In the genomic region with DNA sequence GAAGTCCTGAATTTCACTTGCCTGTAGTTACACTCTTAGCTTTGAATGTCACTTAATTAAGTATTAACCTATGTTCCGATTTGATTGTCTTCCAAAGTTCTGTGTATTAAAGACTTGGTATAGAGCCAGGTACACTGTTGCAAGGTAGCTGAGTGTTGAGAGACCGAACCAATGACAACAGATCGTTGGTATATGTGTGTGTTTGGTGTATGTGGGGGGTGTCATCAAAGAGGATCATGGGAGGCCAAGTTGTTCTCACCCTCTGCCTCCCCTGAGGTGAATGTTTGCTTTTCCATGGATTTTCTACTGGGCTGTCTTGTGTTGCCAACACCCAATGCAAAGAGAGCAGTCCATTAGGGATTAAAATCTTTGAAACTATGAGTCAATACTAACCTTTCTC, we compare ENCODE assay signal across 25 mouse cellular contexts.
DNase-seq lines count a peak whose midpoint lies in the region; ATAC-seq and TF ChIP-seq lines count a peak whose summit lies in the region.
"Had no signal": no experiment of that assay in that cellular context is flagged by ENCODE, and none has a peak within 500 bp of the region (broad histone marks: within the 10 kb centered on the region; RNA-seq: fewer than 3 reads in every experiment).

No protein-coding gene starts in this region.

- no peak for TF ChIP-seq POLR2A in liver, adult 2 months (IDR thresholded peaks at IDR 0.05; ENCODE audit: extremely low read depth, insufficient read depth, low read length)

- no peak for TF ChIP-seq CTCF in liver, adult 2 months (IDR thresholded peaks at IDR 0.05; ENCODE audit: low read depth, low read length)
- no peak for TF ChIP-seq CTCF in liver, postnatal 0 days (IDR thresholded peaks at IDR 0.05; ENCODE audit: low read depth)

- peaks cover 5% of the 10 kb centered on the region; the same call in 1 of the 2 replicates for H3K4me1 ChIP-seq in liver, adult 2 months (ENCODE audit: control insufficient read depth, insufficient read depth, low read length)
- peaks cover 6% of the 10 kb centered on the region; the same call in 1 of the 2 replicates for H3K4me1 ChIP-seq in liver, embryonic 12.5 days
- peaks cover 10% of the 10 kb centered on the region for H3K4me1 ChIP-seq in liver, postnatal 0 days (ENCODE audit: insufficient read depth)
- H3K4me1 ChIP-seq: embryonic facial prominence, embryonic 10.5 days; embryonic facial prominence, embryonic 12.5 days had no signal

- no peak overlapping the region for H3K27ac ChIP-seq in liver, adult 2 months (replicated peaks; ENCODE audit: insufficient read depth, low read depth, low read length)
- H3K27ac ChIP-seq in liver, embryonic 12.5 days, result no peak overlapping the region
- peak overlapping the region; percentile 86 for H3K27ac ChIP-seq in liver, postnatal 0 days (ENCODE audit: low read depth)
- H3K27ac ChIP-seq: embryonic facial prominence, embryonic 10.5 days; embryonic facial prominence, embryonic 12.5 days; forebrain, embryonic 10.5 days; forebrain, embryonic 12.5 days had no signal

- H3K36me3 ChIP-seq in liver, adult 2 months (ENCODE audit: control insufficient read depth, insufficient read depth, low read length), result no peaks in the 10 kb centered on the region
- no peaks in the 10 kb centered on the region for H3K36me3 ChIP-seq in liver, embryonic 12.5 days
- no peaks in the 10 kb centered on the region for H3K36me3 ChIP-seq in liver, postnatal 0 days (replicated peaks; ENCODE audit: insufficient read depth, low read length)
- H3K36me3 ChIP-seq: embryonic facial prominence, embryonic 10.5 days; embryonic facial prominence, embryonic 12.5 days; forebrain, embryonic 10.5 days; forebrain, embryonic 12.5 days; G1E had no signal

- 21% methylated on average over 3 of the region's 3 CpGs for WGBS in liver, adult 2 months
- 73% methylated on average over 3 of the region's 3 CpGs for WGBS in liver, embryonic 12.5 days (ENCODE audit: insufficient replicate concordance)
- WGBS in liver, postnatal 0 days (ENCODE audit: insufficient replicate concordance), result 48% methylated on average over 3 of the region's 3 CpGs

- no peaks in the 10 kb centered on the region for H3K9me3 ChIP-seq in liver, embryonic 12.5 days (replicated peaks)
- no peaks in the 10 kb centered on the region for H3K9me3 ChIP-seq in liver, postnatal 0 days (ENCODE audit: low read length)
- H3K9me3 ChIP-seq: embryonic facial prominence, embryonic 10.5 days; embryonic facial prominence, embryonic 12.5 days; forebrain, embryonic 10.5 days; forebrain, embryonic 12.5 days; G1E had no signal

- no peak overlapping the region for H3K4me3 ChIP-seq in liver, adult 2 months (ENCODE audit: insufficient read depth, low read depth, low read length)
- no peak overlapping the region for H3K4me3 ChIP-seq in liver, embryonic 12.5 days
- H3K4me3 ChIP-seq in liver, postnatal 0 days (ENCODE audit: low read depth, low read length), result no peak overlapping the region
- H3K4me3 ChIP-seq: embryonic facial prominence, embryonic 10.5 days; embryonic facial prominence, embryonic 12.5 days; forebrain, embryonic 10.5 days; forebrain, embryonic 12.5 days had no signal

- H3K27me3 ChIP-seq in liver, adult 2 months (ENCODE audit: control insufficient read depth, insufficient read depth, low read length), result no peaks in the 10 kb centered on the region
- no peaks in the 10 kb centered on the region for H3K27me3 ChIP-seq in liver, embryonic 12.5 days (replicated peaks)
- H3K27me3 ChIP-seq in liver, postnatal 0 days (ENCODE audit: insufficient read depth, low read length), result no peaks in the 10 kb centered on the region
- H3K27me3 ChIP-seq: CH12.LX; embryonic facial prominence, embryonic 12.5 days; forebrain, embryonic 12.5 days; Patski had no signal

- no peak for ATAC-seq in liver, embryonic 12.5 days
- peak; percentile 99 for ATAC-seq in liver, postnatal 0 days
- ATAC-seq: activated CD4-positive, CD25-positive, alpha-beta regulatory T cell, adult 4 months; CD4-positive, CD25-positive, alpha-beta regulatory T cell, adult 4 months; forebrain, embryonic 14.5 days; forebrain, embryonic 16.5 days; Patski had no signal

- TF ChIP-seq EP300 in liver, postnatal 0 days (IDR thresholded peaks at IDR 0.05; ENCODE audit: low read depth), result peak; percentile 51

- no peaks in the 10 kb centered on the region for H3K79me2 ChIP-seq in liver, adult 2 months (ENCODE audit: control insufficient read depth, insufficient read depth, low read length)

- no peak overlapping the region for H3K9ac ChIP-seq in liver, adult 2 months (ENCODE audit: low read depth, low read length)
- no peak overlapping the region for H3K9ac ChIP-seq in liver, embryonic 12.5 days
- no peak overlapping the region for H3K9ac ChIP-seq in liver, postnatal 0 days (replicated peaks)
- H3K9ac ChIP-seq: embryonic facial prominence, embryonic 12.5 days; forebrain, embryonic 12.5 days had no signal

- no peak overlapping the region for H3K4me2 ChIP-seq in liver, embryonic 12.5 days
- H3K4me2 ChIP-seq in liver, postnatal 0 days (ENCODE audit: low read depth, low read length), result no peak overlapping the region
- H3K4me2 ChIP-seq: embryonic facial prominence, embryonic 12.5 days; forebrain, embryonic 12.5 days had no signal

- DNase-seq in liver, adult 2 months (ENCODE audit: extremely low read depth, low read depth, low spot score), result peak; percentile 77
- DNase-seq in liver, postnatal 0 days, result peak; percentile 45
- no peak for DNase-seq in liver
- no peak for DNase-seq in spleen, postnatal 36 days (ENCODE audit: low spot score in 2 of 2)
- DNase-seq: adrenal gland, adult 8-10 months; adrenal gland, postnatal 14 days; adrenal gland, postnatal 36 days; B cell, adult 2 months; cerebellum, adult 11-12 months; cerebellum, adult 2 months; cerebellum, adult 9-10 months; cerebellum, postnatal 10 days; cerebellum, postnatal 25 days had no signal

Comparison
In these comparisons a context has a peak if more than half of its experiments do, and no peak if none do; other contexts are left out.
1. DNase-seq: peak in liver, adult 2 months (single experiment) and liver, postnatal 0 days (single experiment); none in liver (single experiment) and spleen, postnatal 36 days (0 of 2).